In the genomic region with DNA sequence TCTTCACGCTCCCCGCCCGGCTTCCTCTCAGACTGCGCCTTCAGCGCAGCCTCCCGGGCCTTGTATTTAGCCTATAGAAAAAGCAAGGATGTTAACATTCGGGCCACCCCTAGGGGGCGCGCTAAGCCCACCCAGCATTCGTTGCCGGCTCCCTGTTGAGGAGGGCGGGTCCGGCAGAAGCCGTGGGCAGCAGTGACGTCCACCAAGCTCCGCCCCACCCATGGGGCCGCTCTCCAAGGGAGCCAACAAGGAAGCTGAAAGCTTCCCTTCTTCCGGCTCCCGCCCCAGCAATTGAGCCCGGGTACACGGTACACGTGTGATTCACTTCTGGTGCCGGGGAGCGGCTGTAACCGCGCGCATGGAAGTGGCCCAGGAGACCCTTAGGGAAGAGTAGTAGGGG, we compare ENCODE assay signal across 8 mouse cellular contexts. TPM values are rescaled to one million over a fixed set of nuclear protein-coding genes. Genes with fewer than 3 reads are reported as not detected.
DNase-seq lines count a peak whose midpoint lies in the region; ATAC-seq and TF ChIP-seq lines count a peak whose summit lies in the region.

No protein-coding gene starts in this region.

- WGBS in heart, embryonic 13.5 days = under 1% methylated on average over 27 of the region's 27 CpGs
- under 1% methylated on average over 27 of the region's 27 CpGs for WGBS in kidney, postnatal 0 days
- WGBS in liver, embryonic 11.5 days = 1% methylated on average over 27 of the region's 27 CpGs

- H3ac ChIP-seq in myocyte (ENCODE audit: control insufficient read depth, insufficient read length) = no peak overlapping the region

- H3K79me2 ChIP-seq in myocyte (ENCODE audit: control insufficient read depth, insufficient read depth) = no peaks in the 10 kb centered on the region

- peak overlapping the region; percentile 55 for H3K4me3 ChIP-seq in brown adipose tissue, adult 24 weeks (ENCODE audit: insufficient read depth, low read depth, low read length)
- peak overlapping the region; percentile 55 for H3K4me3 ChIP-seq in heart, embryonic 13.5 days
- H3K4me3 ChIP-seq in kidney, postnatal 0 days (replicated peaks; ENCODE audit: low read depth, low read length) = peak overlapping the region; percentile 34
- peak overlapping the region; percentile 57 for H3K4me3 ChIP-seq in liver, embryonic 11.5 days (ENCODE audit: low read depth, low read length)
- peak overlapping the region; percentile 18 for H3K4me3 ChIP-seq in myocyte

- peaks cover 13% of the 10 kb centered on the region for H3K4me1 ChIP-seq in brown adipose tissue, adult 24 weeks (ENCODE audit: control insufficient read depth, insufficient read depth, insufficient read length, low read length)
- peaks cover 30% of the 10 kb centered on the region for H3K4me1 ChIP-seq in heart, embryonic 13.5 days
- H3K4me1 ChIP-seq in kidney, postnatal 0 days (replicated peaks; ENCODE audit: insufficient read depth, low read length) = peaks cover 13% of the 10 kb centered on the region; the same call in 1 of the 2 replicates
- peaks cover 34% of the 10 kb centered on the region for H3K4me1 ChIP-seq in liver, embryonic 11.5 days (replicated peaks; ENCODE audit: control insufficient read depth, insufficient read depth, low read length)

- H3K4me2 ChIP-seq in heart, embryonic 13.5 days = peak overlapping the region; percentile 81
- peak overlapping the region; percentile 65 for H3K4me2 ChIP-seq in kidney, postnatal 0 days (ENCODE audit: low read length)
- H3K4me2 ChIP-seq in liver, embryonic 11.5 days = peak overlapping the region; percentile 86
- H3K4me2 ChIP-seq in myocyte (ENCODE audit: low read depth) = peak overlapping the region; percentile 83

- no peaks in the 10 kb centered on the region for H3K27me3 ChIP-seq in heart, embryonic 13.5 days (replicated peaks)
- no peaks in the 10 kb centered on the region for H3K27me3 ChIP-seq in kidney, postnatal 0 days (ENCODE audit: insufficient read depth, low read length)
- no peaks in the 10 kb centered on the region for H3K27me3 ChIP-seq in liver, embryonic 11.5 days (replicated peaks; ENCODE audit: control insufficient read depth, insufficient read depth, low read length)
- H3K27me3 ChIP-seq in myocyte (ENCODE audit: control insufficient read depth, insufficient read depth, insufficient read length) = no peaks in the 10 kb centered on the region

- TF ChIP-seq POLR2A in myocyte (IDR thresholded peaks at IDR 0.05; ENCODE audit: insufficient read length, low read depth) = peak; percentile 46

- peak; percentile 98 for ATAC-seq in CD4-positive, CD25-positive, alpha-beta regulatory T cell, adult 4 months
- ATAC-seq in erythroid progenitor cell, adult 5-6 weeks (replicated peaks; ENCODE audit: low FRiP score, poor library complexity, severe bottlenecking) = peak; percentile 93
- ATAC-seq in heart, embryonic 13.5 days (ENCODE audit: extremely low read depth, insufficient number of reproducible peaks, low FRiP score, low TSS enrichment) = peak; percentile 88
- ATAC-seq in kidney, postnatal 0 days (replicated peaks; ENCODE audit: low FRiP score, low read depth) = peak; percentile 88
- peak; percentile 93 for ATAC-seq in liver, embryonic 11.5 days (replicated peaks; ENCODE audit: low FRiP score)

- H3K9me3 ChIP-seq in heart, embryonic 13.5 days = no peaks in the 10 kb centered on the region
- H3K9me3 ChIP-seq in kidney, postnatal 0 days (replicated peaks; ENCODE audit: low read length) = no peaks in the 10 kb centered on the region
- H3K9me3 ChIP-seq in liver, embryonic 11.5 days (ENCODE audit: control insufficient read depth, low read length) = no peaks in the 10 kb centered on the region

- peak; percentile 99 for TF ChIP-seq CTCF in kidney, postnatal 0 days (IDR thresholded peaks at IDR 0.05; ENCODE audit: low read depth)

- peaks cover 74% of the 10 kb centered on the region for H3K36me3 ChIP-seq in heart, embryonic 13.5 days
- peaks cover 49% of the 10 kb centered on the region for H3K36me3 ChIP-seq in kidney, postnatal 0 days (ENCODE audit: insufficient read depth, low read length)
- peaks cover 45% of the 10 kb centered on the region for H3K36me3 ChIP-seq in liver, embryonic 11.5 days (ENCODE audit: control insufficient read depth, insufficient read depth, low read length)
- peaks cover 14% of the 10 kb centered on the region for H3K36me3 ChIP-seq in myocyte (ENCODE audit: control insufficient read depth, insufficient read depth)

- H3K9ac ChIP-seq in heart, embryonic 13.5 days = peak overlapping the region; percentile 77
- H3K9ac ChIP-seq in kidney, postnatal 0 days (ENCODE audit: low read depth, low read length) = peak overlapping the region; percentile 24; the same call in 1 of the 2 replicates
- H3K9ac ChIP-seq in liver, embryonic 11.5 days (ENCODE audit: low read depth, low read length) = peak overlapping the region; percentile 76

- peak; percentile 98 for DNase-seq in kidney, postnatal 0 days (ENCODE audit: low spot score)
- DNase-seq in liver, embryonic 11.5 days (ENCODE audit: low spot score) = peak; percentile 99
- peak; percentile 99 for DNase-seq in spleen, postnatal 4 days (ENCODE audit: low spot score in 2 of 2)

- H3K27ac ChIP-seq in brown adipose tissue, adult 24 weeks (replicated peaks; ENCODE audit: low read depth, low read length) = peak overlapping the region; percentile 20; the same call in 1 of the 2 replicates
- H3K27ac ChIP-seq in heart, embryonic 13.5 days (replicated peaks) = peak overlapping the region; percentile 74
- peak overlapping the region; percentile 58 for H3K27ac ChIP-seq in kidney, postnatal 0 days
- peak overlapping the region; percentile 87 for H3K27ac ChIP-seq in liver, embryonic 11.5 days (ENCODE audit: low read depth, low read length)

RNA-seq across cellular contexts. Expression of a gene that starts 10.6 kb away (rescaled TPM):
- polyA plus RNA-seq in CD4-positive, CD25-positive, alpha-beta regulatory T cell, adult 4 months (2017; shearing (Covaris generic)) = 10 to 100 TPM; 46.1 to 51.1 TPM
- polyA plus RNA-seq in brown adipose tissue, adult 24 weeks (2012; ENCODE audit: insufficient read depth, insufficient read length, missing spikeins) = 41.7 and 47.6 TPM in 2 replicates
- total RNA-seq in erythroid progenitor cell, adult 5-6 weeks (2015; ENCODE audit: low replicate concordance) = 77.5 and 82.2 TPM in 2 replicates
- 281 and 468 TPM in 2 replicates for total RNA-seq in erythroid progenitor cell, adult 5-6 weeks (2017; ENCODE audit: low replicate concordance)
- polyA plus RNA-seq in heart, embryonic 13.5 days (2015; fragmentation: Nextera tagmentation; extraction: Ambion mirVana) = 51.1 and 53.1 TPM in 2 replicates
- polyA plus RNA-seq in kidney, postnatal 0 days (2015; fragmentation: Nextera tagmentation; extraction: Ambion mirVana) = 75.5 and 80.8 TPM in 2 replicates
- polyA plus RNA-seq in liver, embryonic 11.5 days (2014; fragmentation: Nextera tagmentation; extraction: Ambion mirVana) = 104 and 108 TPM in 2 replicates
- 58.6 TPM for polyA plus RNA-seq in myocyte (2012; fragmentation: generic; extraction: Trizol)

RNA-seq across cellular contexts. Expression of a gene that starts 12.5 kb away (rescaled TPM):
- 1 to 10 TPM; 7.2 to 7.3 TPM for polyA plus RNA-seq in CD4-positive, CD25-positive, alpha-beta regulatory T cell, adult 4 months (2017; shearing (Covaris generic))
- polyA plus RNA-seq in brown adipose tissue, adult 24 weeks (2012; ENCODE audit: insufficient read depth, insufficient read length, missing spikeins) = 11.6 and 13.1 TPM in 2 replicates
- 14.3 and 22.0 TPM in 2 replicates for total RNA-seq in erythroid progenitor cell, adult 5-6 weeks (2015; ENCODE audit: low replicate concordance)
- 9.8 and 16.8 TPM in 2 replicates for total RNA-seq in erythroid progenitor cell, adult 5-6 weeks (2017; ENCODE audit: low replicate concordance)
- polyA plus RNA-seq in heart, embryonic 13.5 days (2015; fragmentation: Nextera tagmentation; extraction: Ambion mirVana) = 8.5 and 9.2 TPM in 2 replicates
- 9.6 and 9.7 TPM in 2 replicates for polyA plus RNA-seq in kidney, postnatal 0 days (2015; fragmentation: Nextera tagmentation; extraction: Ambion mirVana)
- polyA plus RNA-seq in liver, embryonic 11.5 days (2014; fragmentation: Nextera tagmentation; extraction: Ambion mirVana) = 11.4 and 14.7 TPM in 2 replicates
- 39.5 TPM for polyA plus RNA-seq in myocyte (2012; fragmentation: generic; extraction: Trizol)

RNA-seq across cellular contexts. Expression of a gene that starts 24.2 kb away (rescaled TPM):
- polyA plus RNA-seq in CD4-positive, CD25-positive, alpha-beta regulatory T cell, adult 4 months (2017; shearing (Covaris generic)) = 10 to 100 TPM; 64.7 to 80.5 TPM
- polyA plus RNA-seq in brown adipose tissue, adult 24 weeks (2012; ENCODE audit: insufficient read depth, insufficient read length, missing spikeins) = 20.5 and 24.2 TPM in 2 replicates
- 46.1 and 52.6 TPM in 2 replicates for total RNA-seq in erythroid progenitor cell, adult 5-6 weeks (2015; ENCODE audit: low replicate concordance)
- total RNA-seq in erythroid progenitor cell, adult 5-6 weeks (2017; ENCODE audit: low replicate concordance) = 36.9 and 43.5 TPM in 2 replicates
- 36.8 and 41.2 TPM in 2 replicates for polyA plus RNA-seq in heart, embryonic 13.5 days (2015; fragmentation: Nextera tagmentation; extraction: Ambion mirVana)
- 46.1 and 49.1 TPM in 2 replicates for polyA plus RNA-seq in kidney, postnatal 0 days (2015; fragmentation: Nextera tagmentation; extraction: Ambion mirVana)
- polyA plus RNA-seq in liver, embryonic 11.5 days (2014; fragmentation: Nextera tagmentation; extraction: Ambion mirVana) = 41.6 and 44.8 TPM in 2 replicates
- 39.5 TPM for polyA plus RNA-seq in myocyte (2012; fragmentation: generic; extraction: Trizol)

RNA-seq across cellular contexts. Expression of a gene that starts 40.4 kb away (rescaled TPM):
- not detected for polyA plus RNA-seq in CD4-positive, CD25-positive, alpha-beta regulatory T cell, adult 4 months (2017; shearing (Covaris generic))
- 0.48 and 1.0 TPM in 2 replicates for polyA plus RNA-seq in brown adipose tissue, adult 24 weeks (2012; ENCODE audit: insufficient read depth, insufficient read length, missing spikeins)
- total RNA-seq in erythroid progenitor cell, adult 5-6 weeks (2015; ENCODE audit: low replicate concordance) = not detected in 2 replicates
- total RNA-seq in erythroid progenitor cell, adult 5-6 weeks (2017; ENCODE audit: low replicate concordance) = not detected in 2 replicates
- 0.09 TPM in 1 of 2 replicates, not detected in the other for polyA plus RNA-seq in heart, embryonic 13.5 days (2015; fragmentation: Nextera tagmentation; extraction: Ambion mirVana)
- 0.09 TPM in 1 of 2 replicates, not detected in the other for polyA plus RNA-seq in kidney, postnatal 0 days (2015; fragmentation: Nextera tagmentation; extraction: Ambion mirVana)
- 0.05 and 0.12 TPM in 2 replicates for polyA plus RNA-seq in liver, embryonic 11.5 days (2014; fragmentation: Nextera tagmentation; extraction: Ambion mirVana)
- polyA plus RNA-seq in myocyte (2012; fragmentation: generic; extraction: Trizol) = 5.1 TPM

RNA-seq across cellular contexts. Expression of a gene that starts 57.0 kb away (rescaled TPM):
- not detected for polyA plus RNA-seq in CD4-positive, CD25-positive, alpha-beta regulatory T cell, adult 4 months (2017; shearing (Covaris generic))
- polyA plus RNA-seq in brown adipose tissue, adult 24 weeks (2012; ENCODE audit: insufficient read depth, insufficient read length, missing spikeins) = 1.2 TPM in 1 of 2 replicates, not detected in the other
- total RNA-seq in erythroid progenitor cell, adult 5-6 weeks (2015; ENCODE audit: low replicate concordance) = 5,198 and 5,361 TPM in 2 replicates
- total RNA-seq in erythroid progenitor cell, adult 5-6 weeks (2017; ENCODE audit: low replicate concordance) = 5,184 and 5,388 TPM in 2 replicates
- polyA plus RNA-seq in heart, embryonic 13.5 days (2015; fragmentation: Nextera tagmentation; extraction: Ambion mirVana) = 47.2 and 59.5 TPM in 2 replicates
- 7.4 and 8.0 TPM in 2 replicates for polyA plus RNA-seq in kidney, postnatal 0 days (2015; fragmentation: Nextera tagmentation; extraction: Ambion mirVana)
- polyA plus RNA-seq in liver, embryonic 11.5 days (2014; fragmentation: Nextera tagmentation; extraction: Ambion mirVana) = 191 and 229 TPM in 2 replicates
- polyA plus RNA-seq in myocyte (2012; fragmentation: generic; extraction: Trizol) = not detected

Comparison
In these comparisons a context has a peak if more than half of its experiments do, and no peak if none do; other contexts are left out.
1. Peak in every context shown above with its lines: DNase-seq, ATAC-seq, H3K4me3 ChIP-seq and H3K27ac ChIP-seq.
2. H3K27ac ChIP-seq: peak in every context shown above with its lines; median percentile 87 in liver, embryonic 11.5 days; 74 in heart, embryonic 13.5 days; 58 in kidney, postnatal 0 days; 20 in brown adipose tissue, adult 24 weeks.
3. H3K9ac ChIP-seq: peak in every context shown above with its lines; median percentile 77 in heart, embryonic 13.5 days; 76 in liver, embryonic 11.5 days; 24 in kidney, postnatal 0 days.